Mouse (Mus musculus) CH12.LX (cell line): ENCODE results near the gene Ece1. TPM values are rescaled to one million over a fixed set of nuclear protein-coding genes. Genes with fewer than 3 reads are reported as not detected.

Experiments used
- DNase-seq: peaks from one replicate; pipeline ENCODE4 v3.0.0-alpha.2; 2013; ENCODE audit errors: extremely low read depth
- H3K27ac ChIP-seq: 2 replicates; pipeline ENCODE4 v1.5.1; 2012; ENCODE audit warnings: low read depth, mild to moderate bottlenecking, control low read depth, moderate library complexity; ENCODE audit not compliant: insufficient read depth
- H3K27me3 ChIP-seq: replicated peaks from 2 replicates; pipeline ENCODE3; 2012; ENCODE audit warnings: inconsistent platforms
- H3K36me3 ChIP-seq, 2 experiments: replicated peaks in 1 of 2; 2 replicates each; pipeline versions ENCODE3 to v1.6.1; 2012; ENCODE audit warnings: inconsistent platforms in 1 of 2, low read length in 1 of 2, mild to moderate bottlenecking in 1 of 2, mixed read lengths in 1 of 2, moderate library complexity in 1 of 2; ENCODE audit not compliant: control insufficient read depth in 1 of 2, insufficient read depth in 1 of 2
- H3K4me1 ChIP-seq, 2 experiments: 2 replicates each; pipeline ENCODE4 v1.6.1; 2012; ENCODE audit warnings: inconsistent platforms in 1 of 2, moderate library complexity in 1 of 2; ENCODE audit not compliant: insufficient read depth in 2 of 2, control insufficient read depth in 1 of 2
- H3K4me2 ChIP-seq: 2 replicates; pipeline ENCODE4 v1.6.1; 2012; ENCODE audit warnings: low read depth, mild to moderate bottlenecking, control low read depth; ENCODE audit not compliant: poor library complexity, insufficient read depth, severe bottlenecking
- H3K4me3 ChIP-seq, 3 experiments: fragments of 150-350 bp in 1 of 3; sonication (generic) in 1 of 3; replicated peaks in 1 of 3; 2 replicates each; pipeline versions ENCODE3 to v1.5.1; 2011 to 2012; ENCODE audit warnings: low read depth in 2 of 3, low read length in 2 of 3, mild to moderate bottlenecking in 2 of 3, moderate library complexity in 2 of 3, control low read depth in 1 of 3, improper control_type of control experiment in 1 of 3, inconsistent platforms in 1 of 3, mixed read lengths in 1 of 3; ENCODE audit not compliant: poor library complexity in 1 of 3
- H3K79me2 ChIP-seq: replicated peaks from 2 replicates; pipeline ENCODE4 v1.6.1; 2012; ENCODE audit warnings: mild to moderate bottlenecking, moderate library complexity; ENCODE audit not compliant: control insufficient read depth, poor library complexity, insufficient read depth, severe bottlenecking; ENCODE audit errors: extremely low read depth
- H3K9ac ChIP-seq: 2 replicates; pipeline ENCODE4 v1.6.1; 2012; ENCODE audit warnings: low read depth, mild to moderate bottlenecking, control low read depth, moderate library complexity; ENCODE audit not compliant: insufficient read depth
- H3K9me3 ChIP-seq: replicated peaks from 2 replicates; pipeline ENCODE3; 2012; ENCODE audit warnings: low read length, inconsistent platforms, mixed read lengths
- BHLHE40 ChIP-seq: IDR thresholded peaks from 2 replicates; pipeline ENCODE4 v1.6.1; 2011; ENCODE audit warnings: mild to moderate bottlenecking, low read depth, low read length, improper control_type of control experiment
- CHD1 ChIP-seq: IDR thresholded peaks from 2 replicates; pipeline ENCODE4 v1.6.1; 2012; ENCODE audit warnings: low read depth, low read length, improper control_type of control experiment, inconsistent platforms
- CHD2 ChIP-seq: IDR thresholded peaks from 2 replicates; pipeline ENCODE4 v1.6.1; 2011; ENCODE audit warnings: low read length, improper control_type of control experiment
- CTCF ChIP-seq, 2 experiments: IDR thresholded peaks in 1 of 2; conservative IDR thresholded peaks in 1 of 2; 2 replicates each; pipeline ENCODE4 v1.5.1; 2011 to 2012; ENCODE audit warnings: low read depth in 2 of 2, low read length in 2 of 2, improper control_type of control experiment in 1 of 2, inconsistent platforms in 1 of 2, mild to moderate bottlenecking in 1 of 2, moderate library complexity in 1 of 2
- E2F4 ChIP-seq: IDR thresholded peaks from 2 replicates; pipeline ENCODE4 v1.6.1; 2011; ENCODE audit warnings: low read depth, low read length, improper control_type of control experiment; ENCODE audit not compliant: insufficient replicate concordance
- ELF1 ChIP-seq: IDR thresholded peaks from 2 replicates; pipeline ENCODE4 v1.6.1; 2014; ENCODE audit warnings: low read depth, mild to moderate bottlenecking, inconsistent platforms, low read length, improper control_type of control experiment
- ETS1 ChIP-seq: conservative IDR thresholded peaks from 2 replicates; pipeline ENCODE4 v1.6.1; 2012; ENCODE audit warnings: low read depth, mild to moderate bottlenecking, inconsistent platforms, low read length, improper control_type of control experiment, moderate library complexity
- GABPA ChIP-seq: IDR thresholded peaks from 2 replicates; pipeline ENCODE4 v1.6.1; 2012; ENCODE audit warnings: low read depth, low read length, improper control_type of control experiment, inconsistent platforms; ENCODE audit not compliant: insufficient replicate concordance
- HCFC1 ChIP-seq: IDR thresholded peaks from 2 replicates; pipeline ENCODE4 v1.6.1; 2012; ENCODE audit warnings: low read depth, mild to moderate bottlenecking, inconsistent platforms, low read length, improper control_type of control experiment
- IRF4 ChIP-seq: IDR thresholded peaks from 2 replicates; pipeline ENCODE4 v1.6.1; 2014; ENCODE audit warnings: low read depth, mild to moderate bottlenecking, inconsistent platforms, low read length, improper control_type of control experiment
- JUND ChIP-seq: conservative IDR thresholded peaks from 2 replicates; pipeline ENCODE4 v1.6.1; 2011; ENCODE audit warnings: low read depth, low read length, improper control_type of control experiment
- KAT2A ChIP-seq: IDR thresholded peaks from 2 replicates; pipeline ENCODE4 v1.6.1; 2012; ENCODE audit warnings: low read length, improper control_type of control experiment, inconsistent platforms; ENCODE audit not compliant: insufficient replicate concordance
- MAFK ChIP-seq: IDR thresholded peaks from 2 replicates; pipeline ENCODE4 v1.6.1; 2011; ENCODE audit warnings: low read length, improper control_type of control experiment; ENCODE audit not compliant: insufficient replicate concordance
- MAX ChIP-seq: IDR thresholded peaks from 2 replicates; pipeline ENCODE4 v1.6.1; 2011; ENCODE audit warnings: low read length, improper control_type of control experiment
- MAZ ChIP-seq: IDR thresholded peaks from 2 replicates; pipeline ENCODE4 v1.6.1; 2012; ENCODE audit warnings: low read depth, mild to moderate bottlenecking, inconsistent platforms, low read length, improper control_type of control experiment, moderate library complexity
- MEF2A ChIP-seq: IDR thresholded peaks from 2 replicates; pipeline ENCODE4 v1.6.1; 2014; ENCODE audit warnings: low read depth, mild to moderate bottlenecking, inconsistent platforms, low read length, improper control_type of control experiment, borderline replicate concordance
- POLR2AphosphoS2 ChIP-seq: IDR thresholded peaks from 2 replicates; pipeline ENCODE4 v1.6.1; 2011; ENCODE audit warnings: low read depth, low read length, improper control_type of control experiment
- RAD21 ChIP-seq: IDR thresholded peaks from 2 replicates; pipeline ENCODE4 v1.6.1; 2011; ENCODE audit warnings: low read depth, mild to moderate bottlenecking, low read length, improper control_type of control experiment, moderate library complexity
- SIN3A ChIP-seq: IDR thresholded peaks from 2 replicates; pipeline ENCODE4 v1.6.1; 2012; ENCODE audit warnings: low read length, improper control_type of control experiment, inconsistent platforms
- TBP ChIP-seq: conservative IDR thresholded peaks from 2 replicates; pipeline ENCODE4 v1.6.1; 2011; ENCODE audit warnings: low read depth, low read length, improper control_type of control experiment
- TCF12 ChIP-seq: IDR thresholded peaks from 2 replicates; pipeline ENCODE4 v1.6.1; 2014; ENCODE audit warnings: low read depth, mild to moderate bottlenecking, inconsistent platforms, low read length, improper control_type of control experiment
- UBTF ChIP-seq: IDR thresholded peaks from 2 replicates; pipeline ENCODE4 v1.6.1; 2012; ENCODE audit warnings: low read depth, mild to moderate bottlenecking, inconsistent platforms, low read length, improper control_type of control experiment, moderate library complexity
- USF1 ChIP-seq: IDR thresholded peaks from 2 replicates; pipeline ENCODE4 v1.6.1; 2014; ENCODE audit warnings: low read depth, mild to moderate bottlenecking, inconsistent platforms, low read length, improper control_type of control experiment
- USF2 ChIP-seq: conservative IDR thresholded peaks from 2 replicates; pipeline ENCODE4 v1.6.1; 2011; ENCODE audit warnings: low read depth, low read length, improper control_type of control experiment
- ZC3H11A ChIP-seq: IDR thresholded peaks from 2 replicates; pipeline ENCODE4 v1.6.1; 2012; ENCODE audit warnings: low read depth, mild to moderate bottlenecking, inconsistent platforms, low read length, improper control_type of control experiment
- ZKSCAN1 ChIP-seq: IDR thresholded peaks from 2 replicates; pipeline ENCODE4 v1.6.1; 2012; ENCODE audit warnings: low read depth, inconsistent platforms, low read length, improper control_type of control experiment, borderline replicate concordance
- ZMIZ1 ChIP-seq: IDR thresholded peaks from 2 replicates; pipeline ENCODE4 v1.6.1; 2012; ENCODE audit warnings: low read depth, mild to moderate bottlenecking, inconsistent platforms, low read length, improper control_type of control experiment
- ZNF384 ChIP-seq: IDR thresholded peaks from 2 replicates; pipeline ENCODE4 v1.6.1; 2012; ENCODE audit warnings: low read depth, low read length, improper control_type of control experiment, inconsistent platforms
- dilution Hi-C: fragments of 300-500 bp; cut with MboI; formaldehyde crosslinking; loops from 2 replicates; pipeline ENCODE4 v1.14.3; 2020; ENCODE audit warnings: low sequenced_read_pairs; ENCODE audit not compliant: extremely low pct_unique_long_range_greater_than_20kb, extremely low pct_ligation_motif_present
- in situ Hi-C: fragments of 300-500 bp; cut with MboI; formaldehyde crosslinking; loops from 3 replicates; pipeline ENCODE4 v1.14.3; 2019; ENCODE audit warnings: low sequenced_read_pairs, low pct_ligation_motif_present, low pct_unique_long_range_greater_than_20kb, mixed read lengths
- polyA plus RNA-seq: library from polyadenylated mRNA; unstranded; fragments of >175 nt; gene quantifications from 2 replicates; pipeline ENCODE4 v1.2.1, GENCODE M21; 2012; ENCODE audit warnings: low read depth; ENCODE audit not compliant: insufficient read length
- total RNA-seq, 2 experiments: library from RNA; depleted of rRNA; stranded (reverse); fragments of 300-350 nt in 1 of 2; fragments of >200 nt in 1 of 2; gene quantifications; 2 replicates each; pipeline ENCODE4 v1.2.3; 2012 to 2014

The Ece1 gene
- total and polyA plus RNA-seq, 3 experiments: 0.12 to 10.0 (median 0.16) TPM

DNA sequence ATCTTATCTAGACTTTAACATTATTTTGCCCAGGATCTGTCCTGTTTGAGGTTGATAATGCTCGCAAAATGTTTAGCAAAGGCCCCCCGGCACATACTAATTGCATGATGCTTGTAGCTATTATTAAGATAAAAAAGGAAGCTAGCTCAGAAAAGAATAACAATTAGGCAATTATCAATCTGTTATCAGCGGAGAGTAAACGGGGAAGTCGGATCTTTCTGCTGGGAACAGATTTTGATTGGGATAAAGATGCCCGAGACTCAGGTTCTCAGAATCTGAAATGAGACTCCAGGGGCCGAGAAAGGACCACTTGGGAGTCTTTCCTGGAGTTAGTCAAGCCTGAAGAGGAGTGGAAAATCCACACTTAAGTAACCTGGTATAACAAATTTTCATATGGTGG lies 129.2 kb downstream of the Ece1 start:
- no peak overlapping the region for H3K4me2 ChIP-seq
- peaks cover 6% of the 10 kb centered on the region for H3K27me3 ChIP-seq
- H3K4me3 ChIP-seq: no peak overlapping the region
- DNase-seq: no peak
- dilution Hi-C loops: no loop called here
- no peak overlapping the region for H3K27ac ChIP-seq
- peaks cover 0 to 17% of the 10 kb centered on the region in 2 experiments; a peak in 3 of 4 replicates for H3K4me1 ChIP-seq
- in situ Hi-C loops: no loop called here
- TF ChIP-seq CHD1 (no peak), ETS1 (no peak), MAX (no peak), USF1 (no peak), ZNF384 (no peak), MAFK (no peak), TBP (no peak), ZMIZ1 (no peak), ZKSCAN1 (no peak), UBTF (no peak)
- peaks cover 2 to 10% of the 10 kb centered on the region in 2 experiments for H3K36me3 ChIP-seq
- H3K9me3 ChIP-seq: peaks cover 7% of the 10 kb centered on the region
- peaks cover 26% of the 10 kb centered on the region for H3K79me2 ChIP-seq
- H3K9ac ChIP-seq: no peak overlapping the region

- Histone ChIP-seq H3K4me3 (peak within 1 kb of the TSS; percentile 44 to 93 (median 72)), H3K4me2 (peak within 1 kb of the TSS; percentile 64; the same call in 1 of the 2 replicates), H3K36me3 (peaks cover 8 to 22% of the 10 kb centered on the region in 2 experiments), H3K9ac (peak within 1 kb of the TSS; percentile 93), H3K27ac (peak within 1 kb of the TSS; percentile 66), H3K27me3 (peaks cover 6% of the 10 kb centered on the region), H3K9me3 (peaks cover 7% of the 10 kb centered on the region), H3K79me2 (peaks cover 36% of the 10 kb centered on the region), H3K4me1 (peaks cover 4 to 24% of the 10 kb centered on the region in 2 experiments)
- no peak for TF ChIP-seq E2F4
- no peak for TF ChIP-seq KAT2A
- peak; percentile 10; the same call in 1 of the 2 replicates for TF ChIP-seq HCFC1
- TF ChIP-seq CTCF (conservative IDR thresholded peaks at IDR 0.05 in 1 of 2, IDR thresholded peaks at IDR 0.05 in 1 of 2; ENCODE audit: low read depth in 2 of 2, low read length in 2 of 2): no peak
- no peak for TF ChIP-seq ETS1
- TF ChIP-seq UBTF: no peak
- TF ChIP-seq ELF1: no peak
- TF ChIP-seq MAFK: no peak
- TF ChIP-seq GABPA: no peak
- no peak for TF ChIP-seq POLR2AphosphoS2
- TF ChIP-seq CHD2: no peak
- TF ChIP-seq ZC3H11A: no peak
- 0 out of 2 replicates have a peak, but pooled peaks have one; percentile 26 for TF ChIP-seq MEF2A
- TF ChIP-seq SIN3A: peak; percentile 22; the same call in 1 of the 2 replicates
- TF ChIP-seq USF2: no peak
- no peak for TF ChIP-seq TCF12
- no peak for TF ChIP-seq RAD21
- TF ChIP-seq ZNF384: no peak
- TF ChIP-seq IRF4: peak; percentile 38; the same call in 1 of the 2 replicates
- TF ChIP-seq CHD1: no peak
- TF ChIP-seq MAZ: no peak
- TF ChIP-seq ZMIZ1: no peak
- TF ChIP-seq MAX: peak; percentile 46; the same call in 1 of the 2 replicates
- no peak for TF ChIP-seq JUND
- no peak for TF ChIP-seq BHLHE40
- in situ Hi-C loops: no loop called here
- dilution Hi-C loops: no loop called here
- DNase-seq: no peak
Measured at GRCm38 (mm10) chr4:137992890-137993289, 130.9 kb downstream of the Ece1 start, which contains the start of gene Eif4g3. Eif4g3 (plus strand) TSS chr4:137993022.
